Mouse (Mus musculus) heart, embryonic 14.5 days (tissue): Measurements from ENCODE around the gene Irs1. TPM values are rescaled to one million over a fixed set of nuclear protein-coding genes. Genes with fewer than 3 reads are reported as not detected.
A peak's percentile ranks its signal among the peaks of the same experiment; 100 is the strongest.

Experiments used
- ATAC-seq: fragments of 200-750 bp; cut with Nextera tagmentation; 2 replicates; pipeline ENCODE4 v1.8.0; 2017; ENCODE audit warnings: low read depth, moderate TSS enrichment; ENCODE audit not compliant: insufficient number of reproducible peaks, insufficient read depth, low FRiP score
- H3K27ac ChIP-seq, 2 experiments: fragments of 200-500 bp in 1 of 2; fragments of 300-500 bp in 1 of 2; sonication (generic) in 1 of 2; replicated peaks in 1 of 2; 2 replicates each; pipeline ENCODE4 v1.5.1; 2012 to 2014; ENCODE audit warnings: low read depth in 2 of 2, low read length in 2 of 2, control low read depth in 1 of 2, mild to moderate bottlenecking in 1 of 2, mixed read lengths in 1 of 2; ENCODE audit not compliant: control insufficient read depth in 1 of 2, insufficient read depth in 1 of 2
- H3K27me3 ChIP-seq: fragments of 300-500 bp; sonication (generic); 2 replicates; pipeline ENCODE4 v1.6.1; 2014; ENCODE audit warnings: mild to moderate bottlenecking, low read length, control low read depth; ENCODE audit not compliant: control insufficient read depth, insufficient read depth
- H3K36me3 ChIP-seq: fragments of 300-500 bp; sonication (generic); 2 replicates; pipeline ENCODE4 v1.6.1; 2014; ENCODE audit warnings: mild to moderate bottlenecking, control low read depth, low read length, mixed read lengths; ENCODE audit not compliant: control insufficient read depth, insufficient read depth
- H3K4me1 ChIP-seq, 2 experiments: fragments of 200-500 bp in 1 of 2; fragments of 300-500 bp in 1 of 2; sonication (generic) in 1 of 2; 2 replicates each; pipeline ENCODE4 v1.6.1; 2012 to 2014; ENCODE audit warnings: low read length in 2 of 2, control low read depth in 1 of 2, mixed read lengths in 1 of 2; ENCODE audit not compliant: control insufficient read depth in 2 of 2, insufficient read depth in 2 of 2
- H3K4me2 ChIP-seq: fragments of 300-500 bp; sonication (generic); 2 replicates; pipeline ENCODE4 v1.6.1; 2014; ENCODE audit warnings: mild to moderate bottlenecking, low read length
- H3K4me3 ChIP-seq, 2 experiments: fragments of 200-500 bp in 1 of 2; fragments of 300-500 bp in 1 of 2; sonication (generic) in 1 of 2; 2 replicates each; pipeline ENCODE4 v1.5.1; 2012 to 2014; ENCODE audit warnings: low read length in 2 of 2, mild to moderate bottlenecking in 2 of 2, control low read depth in 1 of 2, low read depth in 1 of 2, moderate library complexity in 1 of 2; ENCODE audit not compliant: control insufficient read depth in 1 of 2, insufficient read depth in 1 of 2
- H3K9ac ChIP-seq: fragments of 300-500 bp; sonication (generic); 2 replicates; pipeline ENCODE4 v1.6.1; 2014; ENCODE audit warnings: mild to moderate bottlenecking, low read length
- H3K9me3 ChIP-seq: fragments of 300-500 bp; sonication (generic); 2 replicates; pipeline ENCODE4 v1.6.1; 2016; ENCODE audit warnings: low read length, control low read depth; ENCODE audit not compliant: control insufficient read depth
- WGBS: fragments of 180-500 bp; shearing (Covaris S2); extraction: QIAGEN DNeasy Blood & Tissue Kit; methylation state at CpG from one replicate; pipeline ENCODE4 v1.1.7; 2014; 5-methylcytosine and 5-hydroxymethylcytosine counted together
- polyA plus RNA-seq: library from polyadenylated mRNA; unstranded; fragments of >200 nt; fragmentation: Nextera tagmentation; extraction: Ambion mirVana; gene quantifications from 2 replicates; pipeline ENCODE4 v1.2.1, GENCODE M21; 2014

Gene Irs1
- polyA plus RNA-seq, 1 experiment from 2014 or later: 10.5 TPM

DNA sequence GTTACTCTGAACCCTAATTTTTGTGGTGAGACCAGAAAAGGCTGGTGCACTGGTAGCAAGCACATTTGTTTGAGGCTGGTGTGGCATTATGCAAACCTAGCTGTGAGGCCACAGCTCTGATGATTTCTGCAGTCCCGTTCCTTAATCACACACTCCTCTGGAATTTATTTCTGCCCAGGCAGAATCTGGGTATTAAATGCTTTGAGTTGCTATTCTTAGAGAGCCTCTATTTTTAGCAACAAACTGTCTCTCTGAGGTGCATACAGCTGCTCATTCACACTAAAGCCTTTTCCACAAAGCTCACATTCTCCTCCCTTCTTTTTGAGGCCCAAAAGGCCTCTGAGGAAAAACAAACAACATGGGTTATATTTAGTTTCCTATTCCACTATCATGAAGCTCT, 91.3 kb downstream of the Irs1 start:
- WGBS: 3% methylated on average over 1 of the region's 1 CpGs
- H3K4me2 ChIP-seq: peak overlapping the region; percentile 49

DNA sequence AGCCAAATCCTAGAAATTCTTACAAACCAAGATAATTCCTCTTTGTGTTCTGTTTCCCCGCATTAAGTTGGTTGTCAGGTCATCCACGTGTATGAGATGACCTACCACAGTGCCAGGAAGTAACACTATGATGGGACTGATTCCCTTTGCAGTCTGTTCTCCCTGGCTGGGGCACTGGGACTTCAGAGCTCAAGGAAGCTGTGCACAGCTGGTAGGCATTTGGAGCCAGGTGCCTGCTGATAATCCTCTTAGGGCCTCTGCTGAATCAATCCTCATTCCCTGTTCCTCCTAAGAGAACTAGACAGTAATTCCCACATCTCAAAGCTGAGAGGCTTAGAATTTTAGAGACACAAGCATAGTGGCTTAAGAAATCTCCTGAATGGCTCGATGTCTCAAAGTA, 99.6 kb downstream of the Irs1 start:
- Histone ChIP-seq H3K4me2 (no peak overlapping the region), H3K27ac (no peak overlapping the region), H3K36me3 (no peaks in the 10 kb centered on the region), H3K27me3 (no peaks in the 10 kb centered on the region), H3K9ac (no peak overlapping the region), H3K4me1 (peaks cover 4 to 5% of the 10 kb centered on the region in 2 experiments; a peak in 1 of 4 replicates), H3K4me3 (no peak overlapping the region), H3K9me3 (no peaks in the 10 kb centered on the region)
- 49% methylated on average over 3 of the region's 3 CpGs for WGBS
- no peak for ATAC-seq

More for the DNA sequence above, 91.3 kb downstream of the Irs1 start:
- no peaks in the 10 kb centered on the region for H3K36me3 ChIP-seq
- H3K4me3 ChIP-seq: no peak overlapping the region
- peak; percentile 79 for ATAC-seq
- H3K27ac ChIP-seq: peak overlapping the region; percentile 93 to 95
- no peaks in the 10 kb centered on the region for H3K27me3 ChIP-seq
- no peaks in the 10 kb centered on the region for H3K9me3 ChIP-seq
- H3K9ac ChIP-seq: peak overlapping the region; percentile 57
- peaks cover 12 to 30% of the 10 kb centered on the region in 2 experiments for H3K4me1 ChIP-seq

DNA sequence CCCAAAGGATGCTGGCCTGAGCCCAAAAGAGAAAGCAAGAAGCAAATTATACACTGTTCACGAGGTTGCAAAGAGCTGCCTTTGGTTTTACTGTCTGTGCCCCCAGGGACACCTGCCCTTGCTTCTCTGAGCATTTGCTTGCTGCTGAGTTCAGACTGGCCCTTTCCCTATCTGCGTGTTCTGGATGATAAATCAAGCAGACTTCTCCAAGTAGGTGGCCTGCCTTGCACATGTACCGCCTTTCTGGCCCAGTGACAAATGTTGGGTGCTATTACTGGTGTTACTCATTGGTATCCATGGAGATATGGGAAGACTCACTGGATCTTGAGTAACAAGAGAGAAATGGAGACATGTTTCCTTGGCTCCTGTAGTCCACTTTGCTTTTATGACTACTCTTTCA, 101.7 kb downstream of the Irs1 start:
- no peak overlapping the region for H3K9ac ChIP-seq
- no peak overlapping the region for H3K27ac ChIP-seq
- H3K4me3 ChIP-seq: no peak overlapping the region
- H3K27me3 ChIP-seq: no peaks in the 10 kb centered on the region
- peaks cover 7 to 8% of the 10 kb centered on the region in 2 experiments; a peak in 3 of 4 replicates for H3K4me1 ChIP-seq
- WGBS: 44% methylated on average over 3 of the region's 3 CpGs
- H3K36me3 ChIP-seq: no peaks in the 10 kb centered on the region
- no peak for ATAC-seq
- no peak overlapping the region for H3K4me2 ChIP-seq
- H3K9me3 ChIP-seq: no peaks in the 10 kb centered on the region

DNA sequence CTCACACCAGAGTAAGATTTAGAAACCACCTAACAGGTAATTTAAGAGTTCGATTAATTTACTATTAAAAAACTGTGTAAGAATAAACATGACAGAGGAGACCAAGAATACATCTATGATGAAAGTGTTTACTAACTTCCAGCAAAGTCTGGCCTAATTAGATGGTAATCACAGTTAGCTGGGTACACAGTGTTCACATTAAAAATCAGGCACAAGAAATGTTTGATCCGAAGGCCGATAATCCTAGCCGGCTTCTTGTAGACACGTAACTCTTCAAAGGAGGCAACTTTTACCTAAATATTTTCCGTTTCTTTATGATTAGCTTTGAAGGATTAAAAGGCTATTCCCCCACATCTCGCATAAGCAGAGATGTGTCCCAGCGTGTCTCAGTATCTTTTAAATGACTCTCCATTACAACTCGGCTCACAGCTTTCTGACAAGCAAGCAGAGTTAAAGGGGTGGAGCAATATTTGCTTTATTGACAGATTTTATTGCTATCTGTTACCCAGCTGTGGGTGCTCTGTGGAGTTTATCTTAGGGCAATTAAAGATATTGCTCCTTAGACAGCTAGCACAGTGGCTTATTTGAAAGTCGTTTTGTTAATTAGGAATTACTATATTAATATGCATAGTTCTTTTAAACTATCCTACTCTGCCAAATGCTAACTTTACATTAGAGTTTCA, 102.5 kb downstream of the Irs1 start:
- Histone ChIP-seq H3K4me3 (no peak overlapping the region), H3K4me2 (no peak overlapping the region), H3K27me3 (no peaks in the 10 kb centered on the region), H3K27ac (no peak overlapping the region), H3K4me1 (peaks cover 11 to 12% of the 10 kb centered on the region in 2 experiments; a peak in 3 of 4 replicates), H3K36me3 (no peaks in the 10 kb centered on the region), H3K9ac (no peak overlapping the region), H3K9me3 (no peaks in the 10 kb centered on the region)
- 79% methylated on average over 10 of the region's 10 CpGs for WGBS
- no peak for ATAC-seq

DNA sequence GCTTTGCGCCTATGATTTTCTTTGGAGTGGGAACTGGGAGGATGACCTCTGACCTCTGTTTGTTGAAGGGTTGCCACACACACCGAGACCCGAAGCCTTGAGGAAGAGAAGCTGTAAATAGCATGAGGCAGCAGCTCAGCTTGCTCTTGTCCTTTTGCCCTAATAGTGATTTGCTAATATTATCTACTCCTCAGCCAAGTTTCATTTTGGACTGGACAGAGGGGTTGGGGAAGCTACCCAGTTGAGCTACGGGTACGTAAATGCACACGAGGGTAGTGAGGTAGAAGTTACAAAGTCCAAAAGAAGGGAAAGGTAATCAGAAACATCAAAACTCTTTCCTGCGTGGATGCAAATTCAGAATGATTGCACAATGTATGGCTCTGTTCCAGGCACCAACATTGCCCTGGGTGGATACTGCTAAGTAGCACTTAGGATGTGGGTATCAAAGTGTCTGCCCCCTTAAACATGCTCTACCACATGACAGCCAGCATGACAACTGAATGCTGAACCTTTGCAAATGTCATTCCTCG, 107.2 kb downstream of the Irs1 start:
- WGBS: 50% methylated on average over 8 of the region's 8 CpGs
- Histone ChIP-seq H3K9me3 (no peaks in the 10 kb centered on the region), H3K36me3 (no peaks in the 10 kb centered on the region), H3K27me3 (no peaks in the 10 kb centered on the region), H3K4me3 (no peak overlapping the region), H3K9ac (no peak overlapping the region), H3K4me2 (no peak overlapping the region), H3K4me1 (peaks cover 7 to 10% of the 10 kb centered on the region in 2 experiments; a peak in 3 of 4 replicates), H3K27ac (peak overlapping the region in 1 of 2 experiments; percentile 29; a peak in 1 of 4 replicates)
- no peak for ATAC-seq

Other genes with a start within 250 kb of the Irs1 start
- gene Gm9747, start 58.3 kb downstream of the Irs1 start, polyA plus RNA-seq: 38.8 and 40.1 TPM in 2 replicates
- gene Rhbdd1, start 25.0 kb upstream of the Irs1 start, polyA plus RNA-seq: 7.0 and 8.7 TPM in 2 replicates